Mouse (Mus musculus): ENCODE results near the gene Frmd5.
A peak's percentile ranks its signal among the peaks of the same experiment; 100 is the strongest.

The Frmd5 gene

GRCm38 (mm10) chr2:121688107-121688506, 118.8 kb downstream of the Frmd5 start:
- no peak for DNase-seq (ENCODE audit: low spot score in 2 of 2)

GRCm38 (mm10) chr2:121683606-121684005, 123.3 kb downstream of the Frmd5 start:
- DNase-seq (ENCODE audit: low spot score in 2 of 2) = peak in 1 of 2 experiments; percentile 36

GRCm38 (mm10) chr2:121682361-121682760, 124.5 kb downstream of the Frmd5 start:
- DNase-seq (ENCODE audit: low spot score in 2 of 2) = no peak

- no peak for DNase-seq (ENCODE audit: low spot score in 2 of 2)
These were observed 127.2 kb downstream of the Frmd5 start for GRCm38 (mm10) chr2:121679711-121680110.

GRCm38 (mm10) chr2:121677649-121677986, 129.3 kb downstream of the Frmd5 start:
- no peak for DNase-seq (ENCODE audit: low spot score in 2 of 2)

GRCm38 (mm10) chr2:121676951-121677648, 129.8 kb downstream of the Frmd5 start:
- DNase-seq (ENCODE audit: low spot score in 2 of 2) = no peak

- no peak for DNase-seq (ENCODE audit: low spot score in 2 of 2)
These were observed 131.0 kb downstream of the Frmd5 start for GRCm38 (mm10) chr2:121675895-121676294.

- DNase-seq (ENCODE audit: low spot score in 2 of 2) = no peak
These were observed 131.8 kb downstream of the Frmd5 start for GRCm38 (mm10) chr2:121675136-121675535.

- DNase-seq (ENCODE audit: low spot score in 2 of 2) = no peak
These were observed 132.7 kb downstream of the Frmd5 start for GRCm38 (mm10) chr2:121674211-121674610.

- no peak for DNase-seq (ENCODE audit: low spot score in 2 of 2)
These were observed 137.0 kb downstream of the Frmd5 start for GRCm38 (mm10) chr2:121669846-121670245.

- DNase-seq (ENCODE audit: low spot score in 2 of 2) = no peak
These were observed 138.6 kb downstream of the Frmd5 start for GRCm38 (mm10) chr2:121668256-121668655.

GRCm38 (mm10) chr2:121661160-121661502, 145.8 kb downstream of the Frmd5 start:
- DNase-seq (ENCODE audit: low spot score in 2 of 2) = no peak

GRCm38 (mm10) chr2:121660461-121661159, 146.3 kb downstream of the Frmd5 start:
- no peak for DNase-seq (ENCODE audit: low spot score in 2 of 2)

- DNase-seq (ENCODE audit: low spot score in 2 of 2) = no peak
These were observed 147.5 kb downstream of the Frmd5 start for GRCm38 (mm10) chr2:121659350-121659749.

- DNase-seq (ENCODE audit: low spot score in 2 of 2) = no peak
These were observed 148.6 kb downstream of the Frmd5 start for GRCm38 (mm10) chr2:121658123-121658767.

GRCm38 (mm10) chr2:121655966-121656365, 150.9 kb downstream of the Frmd5 start:
- DNase-seq (ENCODE audit: low spot score in 2 of 2) = no peak

GRCm38 (mm10) chr2:121655106-121655505, 151.8 kb downstream of the Frmd5 start:
- no peak for DNase-seq (ENCODE audit: low spot score in 2 of 2)

GRCm38 (mm10) chr2:121646528-121646927, 160.4 kb downstream of the Frmd5 start:
- no peak for DNase-seq (ENCODE audit: low spot score in 2 of 2)

- no peak for DNase-seq (ENCODE audit: low spot score in 2 of 2)
These were observed 164.0 kb downstream of the Frmd5 start for GRCm38 (mm10) chr2:121642934-121643333.

GRCm38 (mm10) chr2:121632091-121632490, 174.8 kb downstream of the Frmd5 start:
- DNase-seq (ENCODE audit: low spot score in 2 of 2) = no peak

- no peak for DNase-seq (ENCODE audit: low spot score in 2 of 2)
These were observed 176.6 kb downstream of the Frmd5 start for GRCm38 (mm10) chr2:121630286-121630685.

- no peak for DNase-seq (ENCODE audit: low spot score in 2 of 2)
These were observed 178.6 kb downstream of the Frmd5 start for GRCm38 (mm10) chr2:121628290-121628689.

- no peak for DNase-seq (ENCODE audit: low spot score in 2 of 2)
These were observed 181.0 kb downstream of the Frmd5 start for GRCm38 (mm10) chr2:121625901-121626300.
